In genomic region chr9:94634275-94634674, GRCm38 (mm10) we compare ENCODE assay signal across 8 mouse cellular contexts. TPM values are rescaled to one million over a fixed set of nuclear protein-coding genes. Genes with fewer than 3 reads are reported as not detected.
DNase-seq lines count a peak whose midpoint lies in the region; ATAC-seq and TF ChIP-seq lines count a peak whose summit lies in the region.
"Not testable (repeated sequence)": the region's sequence is repeated elsewhere in the genome, so short reads cannot be mapped to it uniquely, and the experiment has no call there.
"Had no signal": no experiment of that assay in that cellular context is flagged by ENCODE, and none has a peak within 500 bp of the region (broad histone marks: within the 10 kb centered on the region; RNA-seq: fewer than 3 reads in every experiment).

No protein-coding gene starts in this region.

- TF ChIP-seq EP300 in liver, embryonic 14.5 days (IDR thresholded peaks at IDR 0.05; ENCODE audit: low read depth): not testable (repeated sequence)

- TF ChIP-seq CTCF in intestine, postnatal 0 days (IDR thresholded peaks at IDR 0.05; ENCODE audit: low read depth): peak; percentile 46
- TF ChIP-seq CTCF in liver, embryonic 14.5 days (IDR thresholded peaks at IDR 0.05; ENCODE audit: low read depth): peak; percentile 20; the same call in 1 of the 2 replicates

- DNase-seq in CD4-positive helper T cell, adult 2 months (ENCODE audit: low read depth, low spot score): peak; percentile 7
- not testable (repeated sequence) for DNase-seq in ES-E14 (ENCODE audit: low read depth, low spot score); liver, embryonic 14.5 days (ENCODE audit: low read depth in 3 of 3, low spot score in 3 of 3)
- DNase-seq in ZHBTc4 (ENCODE audit: low read depth, low spot score): peak; percentile 24
- DNase-seq in embryonic facial prominence, embryonic 11.5 days (ENCODE audit: low spot score): peak; percentile 11

- H3K36me3 ChIP-seq in ES-E14 (ENCODE audit: control insufficient read depth, insufficient read depth, low read length, poor library complexity, severe bottlenecking); embryonic facial prominence, embryonic 11.5 days (replicated peaks; ENCODE audit: control insufficient read depth, insufficient read depth, low read depth, low read length); intestine, postnatal 0 days (ENCODE audit: control insufficient read depth, insufficient read depth); liver, embryonic 14.5 days (replicated peaks; ENCODE audit: control insufficient read depth, insufficient read depth, low read depth): not testable (repeated sequence)

- H3K4me1 ChIP-seq in ES-E14 (ENCODE audit: control insufficient read depth in 2 of 2, insufficient read depth in 2 of 2, low read length in 2 of 2, poor library complexity in 1 of 2); embryonic facial prominence, embryonic 11.5 days (ENCODE audit: control insufficient read depth, insufficient read depth, low read length); intestine, postnatal 0 days (replicated peaks; ENCODE audit: control insufficient read depth, insufficient read depth, low read length); liver, embryonic 14.5 days (replicated peaks; ENCODE audit: control insufficient read depth in 2 of 2, insufficient read depth in 2 of 2, low read length in 1 of 2): not testable (repeated sequence)

- H3K27ac ChIP-seq in ES-E14 (ENCODE audit: insufficient read depth, low read depth, low read length, poor library complexity, severe bottlenecking); embryonic facial prominence, embryonic 11.5 days (replicated peaks; ENCODE audit: low read depth, low read length); intestine, postnatal 0 days (ENCODE audit: low read depth, low read length); liver, embryonic 14.5 days: not testable (repeated sequence)

- H3K4me3 ChIP-seq in ES-E14 (ENCODE audit: insufficient read depth in 1 of 2, low read depth in 1 of 2, low read length in 2 of 2, poor library complexity in 1 of 2, severe bottlenecking in 1 of 2); embryonic facial prominence, embryonic 11.5 days (ENCODE audit: low read depth, low read length); intestine, postnatal 0 days (ENCODE audit: low read depth, low read length); liver, embryonic 14.5 days (ENCODE audit: insufficient read depth in 1 of 2, low read depth in 2 of 2, low read length in 2 of 2): not testable (repeated sequence)

- in situ Hi-C loops in ES-E14 (cut with MboI; ENCODE audit: low sequenced_read_pairs in 2 of 2, unreplicated experiment in 2 of 2): not testable (repeated sequence)

- not testable (repeated sequence) for ATAC-seq in embryonic facial prominence, embryonic 11.5 days (replicated peaks; ENCODE audit: insufficient number of reproducible peaks, low FRiP score, low TSS enrichment, low read depth); intestine, postnatal 0 days; liver, embryonic 14.5 days (ENCODE audit: insufficient read depth)
- ATAC-seq in megakaryocyte progenitor cell, adult 5-6 weeks (replicated peaks; ENCODE audit: poor library complexity): 0 out of 2 replicates have a peak, but pooled peaks have one; percentile 31

- H3K27me3 ChIP-seq in embryonic facial prominence, embryonic 11.5 days (ENCODE audit: control insufficient read depth, insufficient read depth, low read length); intestine, postnatal 0 days (replicated peaks; ENCODE audit: control insufficient read depth, insufficient read depth, low read length); liver, embryonic 14.5 days (ENCODE audit: control insufficient read depth, insufficient read depth, low read length): not testable (repeated sequence)

- 86% methylated on average over 4 of the region's 4 CpGs for WGBS in embryonic facial prominence, embryonic 11.5 days
- WGBS in intestine, postnatal 0 days: 95% methylated on average over 4 of the region's 4 CpGs
- WGBS in liver, embryonic 14.5 days (ENCODE audit: insufficient replicate concordance): 89% methylated on average over 4 of the region's 4 CpGs

- not testable (repeated sequence) for H3K9me3 ChIP-seq in ES-E14 (ENCODE audit: control insufficient read depth, insufficient read depth, low read depth, low read length); embryonic facial prominence, embryonic 11.5 days (replicated peaks; ENCODE audit: control insufficient read depth, low read length); intestine, postnatal 0 days (ENCODE audit: control insufficient read depth); liver, embryonic 14.5 days (ENCODE audit: control insufficient read depth, low read length)

- H3K4me2 ChIP-seq in embryonic facial prominence, embryonic 11.5 days (ENCODE audit: low read depth, low read length); intestine, postnatal 0 days (replicated peaks; ENCODE audit: low read depth); liver, embryonic 14.5 days (ENCODE audit: low read depth): not testable (repeated sequence)

- not testable (repeated sequence) for H3K9ac ChIP-seq in ES-E14 (ENCODE audit: insufficient read depth, low read depth, low read length, poor library complexity, severe bottlenecking); embryonic facial prominence, embryonic 11.5 days (replicated peaks; ENCODE audit: low read length); intestine, postnatal 0 days (ENCODE audit: low read depth, low read length); liver, embryonic 14.5 days (replicated peaks)

TF ChIP-seq in ES-E14, 5 proteins besides CTCF, POLR2A, EP300 and RAD21:
- TF ChIP-seq ZC3H11A (IDR thresholded peaks at IDR 0.05; ENCODE audit: borderline replicate concordance, low read depth, low read length): 0 out of 2 replicates have a peak, but pooled peaks have one; percentile 10

RNA-seq across cellular contexts. Expression of gene Slc9a9, which starts 35.4 kb away (rescaled TPM):
- total RNA-seq in ES-E14 (2012; rRNA removed): 0.13 and 0.16 TPM in 2 replicates
- polyA plus RNA-seq in embryonic facial prominence, embryonic 11.5 days (2014; fragmentation: Nextera tagmentation; extraction: Ambion mirVana): 4.4 and 4.7 TPM in 2 replicates
- 1.0 and 1.2 TPM in 2 replicates for polyA plus RNA-seq in intestine, postnatal 0 days (2015; fragmentation: Nextera tagmentation; extraction: Ambion mirVana)
- 0.90 and 1.1 TPM in 2 replicates for polyA plus RNA-seq in liver, embryonic 14.5 days (2012; rRNA removed)
- polyA plus RNA-seq in liver, embryonic 14.5 days (2014; fragmentation: Nextera tagmentation; extraction: Ambion mirVana): 1.3 and 1.6 TPM in 2 replicates
- total RNA-seq in megakaryocyte progenitor cell, adult 5-6 weeks (2015): 7.2 and 8.5 TPM in 2 replicates
- 5.9 and 11.7 TPM in 2 replicates for total RNA-seq in megakaryocyte progenitor cell, adult 5-6 weeks (2017)
- total RNA-seq: CH12.LX had no signal
